Mouse (Mus musculus): Measurements from ENCODE around the gene Fam187b. TPM values are rescaled to one million over a fixed set of nuclear protein-coding genes. Genes with fewer than 3 reads are reported as not detected.

Gene Fam187b
- polyA plus RNA-seq, 1 experiment from 2014 or later, result 1.4 TPM

GRCm38 (mm10) chr7:30965677-30966076 is 7.9 kb upstream of the Fam187b start:
- H3K27ac ChIP-seq, result no peak overlapping the region
- 74% methylated on average over 14 of the region's 14 CpGs for WGBS
- no peak overlapping the region for H3K4me3 ChIP-seq
- H3K27me3 ChIP-seq (ENCODE audit: insufficient read depth, poor library complexity, severe bottlenecking), result no peaks in the 10 kb centered on the region
- peaks cover 35% of the 10 kb centered on the region for H3K36me3 ChIP-seq
- H3K4me1 ChIP-seq (replicated peaks), result 0 out of 2 replicates have a peak, but pooled peaks cover 4% of the 10 kb centered on the region
- H3K9me3 ChIP-seq, result no peaks in the 10 kb centered on the region
- no peak for DNase-seq (ENCODE audit: low spot score)

DNA sequence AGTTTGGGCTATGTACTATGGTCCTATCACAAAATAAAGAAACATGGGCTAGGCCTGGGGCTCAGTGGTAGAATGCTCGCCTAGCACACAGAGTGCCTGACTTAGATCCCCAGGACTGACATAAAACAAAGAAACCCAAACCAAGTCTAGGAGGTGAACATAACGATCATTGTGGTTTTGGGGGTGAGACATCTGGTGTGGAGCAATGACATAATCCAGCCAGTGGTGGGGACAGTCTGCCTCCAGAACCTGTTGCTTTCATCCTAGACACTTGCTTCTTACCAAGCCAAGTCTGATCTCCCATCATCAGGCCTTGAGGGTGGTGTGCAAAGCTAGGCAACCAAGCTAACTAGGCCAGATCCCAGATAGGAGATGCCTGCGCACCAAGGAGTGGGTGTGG is 6.9 kb upstream of the Fam187b start:
- 84% methylated on average over 3 of the region's 3 CpGs for WGBS
- Histone ChIP-seq H3K4me1 (replicated peaks) (0 out of 2 replicates have a peak, but pooled peaks cover 4% of the 10 kb centered on the region), H3K9me3 (no peaks in the 10 kb centered on the region), H3K36me3 (peaks cover 33% of the 10 kb centered on the region), H3K4me3 (no peak overlapping the region), H3K27ac (no peak overlapping the region), H3K27me3 (ENCODE audit: insufficient read depth, poor library complexity, severe bottlenecking) (peaks cover under 1% of the 10 kb centered on the region; the same call in 1 of the 2 replicates)
- DNase-seq (ENCODE audit: low spot score), result no peak

DNA sequence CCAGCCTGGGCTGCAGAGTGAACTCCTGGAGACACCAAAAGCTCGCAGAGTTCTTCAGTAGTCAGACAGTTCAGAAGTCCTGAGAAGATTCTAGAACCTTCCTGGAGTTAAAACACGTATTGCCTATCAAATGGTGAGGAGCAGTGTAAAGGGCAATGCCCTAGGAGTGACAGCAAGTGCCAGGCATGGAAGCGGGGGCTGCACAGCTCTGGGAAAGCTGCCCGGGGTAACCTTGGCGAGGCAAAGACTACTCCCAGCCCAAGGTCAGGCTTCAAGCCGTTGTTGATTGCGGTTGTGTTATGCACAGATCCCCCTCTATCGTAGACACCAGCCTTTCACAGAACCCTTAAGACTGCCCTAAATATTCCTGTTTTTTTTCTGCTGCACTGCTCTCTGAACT is 5.0 kb upstream of the Fam187b start:
- H3K36me3 ChIP-seq, result peaks cover 28% of the 10 kb centered on the region
- H3K4me3 ChIP-seq, result no peak overlapping the region
- H3K9me3 ChIP-seq, result no peaks in the 10 kb centered on the region
- H3K27ac ChIP-seq, result no peak overlapping the region
- 90% methylated on average over 8 of the region's 8 CpGs for WGBS
- peaks cover 18% of the 10 kb centered on the region for H3K4me1 ChIP-seq (replicated peaks)
- H3K27me3 ChIP-seq (ENCODE audit: insufficient read depth, poor library complexity, severe bottlenecking), result peaks cover 20% of the 10 kb centered on the region
- DNase-seq (ENCODE audit: low spot score), result no peak

DNA sequence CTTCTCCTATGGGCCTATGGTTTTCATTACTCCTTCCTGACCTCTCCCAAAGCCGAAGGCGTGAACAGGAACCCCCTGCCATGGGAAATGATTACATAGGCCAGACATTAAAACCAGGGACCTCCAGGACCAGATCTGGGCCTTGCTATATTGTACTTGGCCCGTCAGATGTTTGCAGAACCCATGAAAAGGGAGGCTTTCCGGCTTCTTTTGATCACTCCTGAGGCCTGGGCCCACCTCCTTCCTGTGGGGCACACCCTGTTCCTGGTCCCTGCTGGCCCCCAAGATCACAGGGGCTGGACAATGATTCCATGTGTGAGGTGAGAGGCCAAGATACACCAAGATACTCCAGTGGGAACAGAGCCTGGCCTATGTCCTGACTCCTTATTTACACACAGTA is 4.4 kb upstream of the Fam187b start:
- Histone ChIP-seq H3K27ac (no peak overlapping the region), H3K4me1 (replicated peaks) (peaks cover 23% of the 10 kb centered on the region), H3K27me3 (ENCODE audit: insufficient read depth, poor library complexity, severe bottlenecking) (peaks cover 21% of the 10 kb centered on the region), H3K9me3 (no peaks in the 10 kb centered on the region), H3K4me3 (no peak overlapping the region), H3K36me3 (peaks cover 28% of the 10 kb centered on the region)
- WGBS, result 86% methylated on average over 4 of the region's 4 CpGs
- DNase-seq (ENCODE audit: low spot score), result no peak

DNA sequence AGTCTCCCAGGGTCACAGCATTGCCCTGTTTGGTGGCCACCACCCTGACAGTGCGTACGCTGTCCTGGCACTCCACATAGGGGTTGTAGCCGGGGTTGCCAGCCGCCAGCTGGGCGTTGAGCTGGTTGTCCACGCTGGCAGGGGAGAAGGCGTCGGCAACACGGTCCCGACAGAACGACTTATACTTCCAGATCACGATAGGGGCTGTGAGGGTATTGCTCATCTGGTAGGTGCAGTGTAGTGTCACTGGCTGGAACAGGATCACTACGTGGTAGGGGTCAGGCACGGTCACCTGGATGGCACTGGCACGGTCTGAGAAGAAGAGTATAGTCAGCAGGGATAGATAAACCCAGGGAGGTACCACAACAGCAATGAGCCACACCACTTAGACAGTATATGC is 1.7 kb upstream of the Fam187b start:
- Histone ChIP-seq H3K4me1 (replicated peaks) (peaks cover 19% of the 10 kb centered on the region), H3K27me3 (ENCODE audit: insufficient read depth, poor library complexity, severe bottlenecking) (peaks cover 21% of the 10 kb centered on the region), H3K36me3 (peaks cover 21% of the 10 kb centered on the region), H3K27ac (no peak overlapping the region), H3K9me3 (no peaks in the 10 kb centered on the region), H3K4me3 (peak overlapping the region; percentile 55; the same call in 1 of the 2 replicates)
- no peak for DNase-seq (ENCODE audit: low spot score)
- 91% methylated on average over 15 of the region's 15 CpGs for WGBS

- 3% methylated on average over 41 of the region's 41 CpGs for WGBS
- H3K4me1 ChIP-seq (replicated peaks), result peaks cover 19% of the 10 kb centered on the region
- H3K36me3 ChIP-seq, result peaks cover 21% of the 10 kb centered on the region
- H3K9me3 ChIP-seq, result no peaks in the 10 kb centered on the region
- H3K27me3 ChIP-seq (ENCODE audit: insufficient read depth, poor library complexity, severe bottlenecking), result peaks cover 21% of the 10 kb centered on the region
- peak overlapping the region; percentile 55 for H3K4me3 ChIP-seq
- no peak for DNase-seq (ENCODE audit: low spot score)
- peak overlapping the region; percentile 84 for H3K27ac ChIP-seq
Measured at GRCm38 (mm10) chr7:30972426-30973250, 952 bp upstream of the Fam187b start.

DNA sequence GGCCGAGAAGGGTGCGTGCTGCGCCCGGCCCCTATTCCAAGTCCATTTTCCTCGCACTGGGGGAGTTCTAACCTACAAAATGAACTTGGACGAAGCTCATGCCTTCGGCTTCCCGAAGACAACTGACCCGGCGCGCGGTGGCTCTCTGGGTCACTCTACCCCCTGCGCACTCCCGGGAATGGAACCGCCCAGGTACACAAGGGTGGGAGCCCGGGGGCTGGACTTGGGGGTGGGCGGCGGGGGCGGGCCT is 414 bp upstream of the Fam187b start, which contains the start of gene Lsr:
Gene Lsr, minus strand, starts transcription at position 214 of the 250 bp plus-strand sequence.
- WGBS, result 0% methylated on average over 19 of the region's 19 CpGs
- peak; percentile 51 for DNase-seq (ENCODE audit: low spot score)
- peaks cover 19% of the 10 kb centered on the region for H3K4me1 ChIP-seq (replicated peaks)
- peaks cover 21% of the 10 kb centered on the region for H3K36me3 ChIP-seq
- peak within 1 kb of the TSS; percentile 55 for H3K4me3 ChIP-seq
- peaks cover 21% of the 10 kb centered on the region for H3K27me3 ChIP-seq (ENCODE audit: insufficient read depth, poor library complexity, severe bottlenecking)
- no peaks in the 10 kb centered on the region for H3K9me3 ChIP-seq
- peak within 1 kb of the TSS; percentile 84 for H3K27ac ChIP-seq

GRCm38 (mm10) chr7:30981703-30982102 is 8.1 kb downstream of the Fam187b start:
- H3K36me3 ChIP-seq, result no peaks in the 10 kb centered on the region
- H3K4me1 ChIP-seq (replicated peaks), result no peaks in the 10 kb centered on the region
- no peak for DNase-seq (ENCODE audit: low spot score)
- H3K9me3 ChIP-seq, result no peaks in the 10 kb centered on the region
- no peak overlapping the region for H3K27ac ChIP-seq
- no peaks in the 10 kb centered on the region for H3K27me3 ChIP-seq (ENCODE audit: insufficient read depth, poor library complexity, severe bottlenecking)
- WGBS, result 91% methylated on average over 4 of the region's 4 CpGs
- H3K4me3 ChIP-seq, result no peak overlapping the region

DNA sequence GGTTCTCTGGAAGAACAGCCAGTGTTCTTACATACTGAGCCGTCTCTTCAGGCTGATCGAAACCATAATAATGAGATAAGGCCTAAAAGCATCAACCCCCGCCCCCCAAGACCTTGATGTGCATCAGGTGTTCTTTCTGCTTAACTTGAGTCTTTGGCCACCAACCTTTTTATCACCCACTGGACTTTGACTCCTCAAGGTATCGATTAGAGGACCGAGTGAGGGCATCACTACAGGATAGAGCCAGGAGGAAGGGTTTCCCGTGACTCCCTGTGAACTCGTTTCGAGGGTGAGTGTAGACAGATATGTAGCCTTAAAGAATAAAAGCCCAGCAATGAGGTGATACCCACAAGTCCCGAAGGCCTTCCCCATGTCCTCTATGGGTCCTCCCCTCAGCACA is 11.8 kb downstream of the Fam187b start:
- Histone ChIP-seq H3K4me1 (replicated peaks) (no peaks in the 10 kb centered on the region), H3K27ac (no peak overlapping the region), H3K27me3 (ENCODE audit: insufficient read depth, poor library complexity, severe bottlenecking) (no peaks in the 10 kb centered on the region), H3K36me3 (no peaks in the 10 kb centered on the region), H3K9me3 (no peaks in the 10 kb centered on the region), H3K4me3 (no peak overlapping the region)
- DNase-seq (ENCODE audit: low spot score), result no peak
- 86% methylated on average over 9 of the region's 9 CpGs for WGBS

GRCm38 (mm10) chr7:30988519-30989162 is 15.1 kb downstream of the Fam187b start:
- H3K4me1 ChIP-seq (replicated peaks), result no peaks in the 10 kb centered on the region
- H3K9me3 ChIP-seq, result no peaks in the 10 kb centered on the region
- H3K4me3 ChIP-seq, result no peak overlapping the region
- H3K36me3 ChIP-seq, result no peaks in the 10 kb centered on the region
- WGBS, result 82% methylated on average over 4 of the region's 4 CpGs
- no peaks in the 10 kb centered on the region for H3K27me3 ChIP-seq (ENCODE audit: insufficient read depth, poor library complexity, severe bottlenecking)
- DNase-seq (ENCODE audit: low spot score), result no peak
- no peak overlapping the region for H3K27ac ChIP-seq

DNA sequence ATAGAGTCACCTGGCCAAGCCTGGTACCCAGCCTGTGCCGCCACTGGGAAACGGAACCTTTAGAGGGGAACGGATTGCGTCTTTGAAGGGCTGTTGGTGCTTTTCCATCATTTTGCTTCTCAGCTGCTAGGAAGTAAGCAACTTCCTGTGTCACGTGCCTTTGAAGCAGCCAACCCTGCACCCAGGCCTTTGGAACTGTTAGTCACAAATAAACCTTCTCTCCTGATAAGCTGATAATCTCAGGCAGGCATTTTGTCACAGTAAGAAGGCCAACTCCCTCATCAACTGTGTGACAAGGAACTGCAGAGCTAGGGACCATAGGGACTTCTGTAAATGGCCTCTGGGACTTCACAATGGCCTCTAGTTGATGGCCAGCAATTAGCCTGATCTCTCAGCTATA is 18.6 kb downstream of the Fam187b start:
- no peaks in the 10 kb centered on the region for H3K4me1 ChIP-seq (replicated peaks)
- WGBS, result 83% methylated on average over 5 of the region's 5 CpGs
- H3K27ac ChIP-seq, result no peak overlapping the region

GRCm38 (mm10) chr7:30993986-30994385 is 20.4 kb downstream of the Fam187b start:
- no peak for DNase-seq (ENCODE audit: low spot score)
- no peak overlapping the region for H3K4me3 ChIP-seq
- 88% methylated on average over 5 of the region's 5 CpGs for WGBS
- no peaks in the 10 kb centered on the region for H3K4me1 ChIP-seq (replicated peaks)
- H3K9me3 ChIP-seq, result peaks cover 12% of the 10 kb centered on the region
- H3K36me3 ChIP-seq, result no peaks in the 10 kb centered on the region
- no peak overlapping the region for H3K27ac ChIP-seq
- no peaks in the 10 kb centered on the region for H3K27me3 ChIP-seq (ENCODE audit: insufficient read depth, poor library complexity, severe bottlenecking)

More for the DNA sequence above, 18.6 kb downstream of the Fam187b start:
- H3K36me3 ChIP-seq, result no peaks in the 10 kb centered on the region
- H3K27me3 ChIP-seq (ENCODE audit: insufficient read depth, poor library complexity, severe bottlenecking), result no peaks in the 10 kb centered on the region
- H3K4me3 ChIP-seq, result no peak overlapping the region
- DNase-seq (ENCODE audit: low spot score), result no peak
- H3K9me3 ChIP-seq, result peaks cover 12% of the 10 kb centered on the region

- Histone ChIP-seq H3K36me3 (no peaks in the 10 kb centered on the region), H3K27me3 (ENCODE audit: insufficient read depth, poor library complexity, severe bottlenecking) (no peaks in the 10 kb centered on the region), H3K9me3 (peaks cover 12% of the 10 kb centered on the region), H3K27ac (no peak overlapping the region), H3K4me3 (no peak overlapping the region), H3K4me1 (replicated peaks) (no peaks in the 10 kb centered on the region; the same call in 1 of the 2 replicates)
- 90% methylated on average over 2 of the region's 2 CpGs for WGBS
- DNase-seq (ENCODE audit: low spot score), result no peak
Measured at GRCm38 (mm10) chr7:30996491-30996890, 22.9 kb downstream of the Fam187b start.
